In genomic region chr17:70321976-70322375, GRCm38 (mm10) we compare ENCODE assay signal across 26 mouse cellular contexts.
DNase-seq lines count a peak whose midpoint lies in the region; ATAC-seq lines count a peak whose summit lies in the region.
"Had no signal": no experiment of that assay in that cellular context is flagged by ENCODE, and none has a peak within 500 bp of the region (broad histone marks: within the 10 kb centered on the region; RNA-seq: fewer than 3 reads in every experiment).

No protein-coding gene starts in this region.

- no peak overlapping the region for H3K27ac ChIP-seq in forebrain, embryonic 11.5 days (ENCODE audit: low read depth, low read length)
- H3K27ac ChIP-seq: embryonic facial prominence, embryonic 12.5 days; embryonic facial prominence, embryonic 15.5 days; forebrain, embryonic 12.5 days; forebrain, embryonic 15.5 days; heart, embryonic 15.5 days; hindbrain, embryonic 10.5 days; hindbrain, embryonic 13.5 days; intestine, embryonic 15.5 days had no signal

- intact Hi-C loops in left cerebral cortex, postnatal 4 days (cut with DNase I) = no loop called here
- intact Hi-C loops in left cerebral cortex, postnatal 36 days (cut with DNase I) = no loop called here

- H3K4me3 ChIP-seq in forebrain, embryonic 11.5 days (ENCODE audit: low read depth, low read length) = no peak overlapping the region
- H3K4me3 ChIP-seq: embryonic facial prominence, embryonic 12.5 days; embryonic facial prominence, embryonic 15.5 days; forebrain, embryonic 12.5 days; forebrain, embryonic 15.5 days; heart, embryonic 12.5 days; heart, embryonic 15.5 days; hindbrain, embryonic 10.5 days; hindbrain, embryonic 13.5 days; intestine, embryonic 15.5 days had no signal

- H3K9ac ChIP-seq in forebrain, embryonic 11.5 days (ENCODE audit: low read length) = no peak overlapping the region
- H3K9ac ChIP-seq: embryonic facial prominence, embryonic 12.5 days; embryonic facial prominence, embryonic 15.5 days; forebrain, embryonic 12.5 days; forebrain, embryonic 15.5 days; heart, embryonic 12.5 days; heart, embryonic 15.5 days; hindbrain, embryonic 13.5 days; intestine, embryonic 15.5 days had no signal

- DNase-seq in cerebellum, adult 11-12 months = peak; percentile 34
- peak; percentile 29 for DNase-seq in cerebellum, adult 9-11 months
- DNase-seq in cerebellum, postnatal 4 days (ENCODE audit: low spot score in 2 of 2) = no peak
- peak; percentile 42 for DNase-seq in left cerebral cortex, postnatal 4 days
- no peak for DNase-seq in left cerebral cortex, postnatal 36 days (ENCODE audit: low spot score in 2 of 2)
- no peak for DNase-seq in forebrain, embryonic 11.5 days (ENCODE audit: low spot score)
- DNase-seq in natural killer cell, adult 2 months (ENCODE audit: low spot score in 2 of 2) = no peak
- DNase-seq: adrenal gland, adult 8-10 months; adrenal gland, postnatal 25 days; gastrocnemius, postnatal 25 days; heart, adult 18-20 months; heart, postnatal 10 days; heart, postnatal 36 days; kidney, adult 11 months had no signal

- no peaks in the 10 kb centered on the region for H3K27me3 ChIP-seq in forebrain, embryonic 11.5 days (ENCODE audit: control insufficient read depth, insufficient read depth, low read length)
- H3K27me3 ChIP-seq: embryonic facial prominence, embryonic 12.5 days; embryonic facial prominence, embryonic 15.5 days; forebrain, embryonic 12.5 days; forebrain, embryonic 15.5 days; heart, embryonic 12.5 days; heart, embryonic 15.5 days; hindbrain, embryonic 13.5 days; intestine, embryonic 15.5 days had no signal

- WGBS in forebrain, embryonic 11.5 days = 94% methylated on average over 6 of the region's 6 CpGs

- no peak for ATAC-seq in cerebellum, adult (ENCODE audit: insufficient number of reproducible peaks, low FRiP score, low TSS enrichment)
- no peak for ATAC-seq in forebrain, embryonic 11.5 days (replicated peaks; ENCODE audit: low FRiP score)
- ATAC-seq: activated CD4-positive, CD25-positive, alpha-beta regulatory T cell, adult 4 months; forebrain, embryonic 15.5 days; hindbrain, embryonic 16.5 days; intestine, embryonic 15.5 days had no signal

- H3K4me2 ChIP-seq in forebrain, embryonic 11.5 days (ENCODE audit: low read depth, low read length, severe bottlenecking) = no peak overlapping the region
- H3K4me2 ChIP-seq: embryonic facial prominence, embryonic 12.5 days; embryonic facial prominence, embryonic 15.5 days; forebrain, embryonic 12.5 days; forebrain, embryonic 15.5 days; heart, embryonic 12.5 days; heart, embryonic 15.5 days; hindbrain, embryonic 13.5 days; intestine, embryonic 15.5 days had no signal

- no peaks in the 10 kb centered on the region for H3K9me3 ChIP-seq in forebrain, embryonic 11.5 days (ENCODE audit: control insufficient read depth, low read length)
- H3K9me3 ChIP-seq: embryonic facial prominence, embryonic 12.5 days; embryonic facial prominence, embryonic 15.5 days; forebrain, embryonic 12.5 days; forebrain, embryonic 15.5 days; heart, embryonic 12.5 days; heart, embryonic 15.5 days; hindbrain, embryonic 10.5 days; hindbrain, embryonic 13.5 days; intestine, embryonic 15.5 days had no signal

- no peaks in the 10 kb centered on the region for H3K36me3 ChIP-seq in forebrain, embryonic 11.5 days (ENCODE audit: control insufficient read depth, insufficient read depth, low read length)
- H3K36me3 ChIP-seq: embryonic facial prominence, embryonic 12.5 days; embryonic facial prominence, embryonic 15.5 days; forebrain, embryonic 12.5 days; forebrain, embryonic 15.5 days; heart, embryonic 12.5 days; heart, embryonic 15.5 days; hindbrain, embryonic 10.5 days; hindbrain, embryonic 13.5 days; intestine, embryonic 15.5 days had no signal

- H3K4me1 ChIP-seq in forebrain, embryonic 11.5 days (replicated peaks; ENCODE audit: control insufficient read depth, insufficient read depth, low read length) = no peaks in the 10 kb centered on the region
- H3K4me1 ChIP-seq: embryonic facial prominence, embryonic 12.5 days; embryonic facial prominence, embryonic 15.5 days; forebrain, embryonic 12.5 days; forebrain, embryonic 15.5 days; heart, embryonic 12.5 days; heart, embryonic 15.5 days; hindbrain, embryonic 10.5 days; hindbrain, embryonic 13.5 days; intestine, embryonic 15.5 days had no signal

Comparison
In these comparisons a context has a peak if more than half of its experiments do, and no peak if none do; other contexts are left out.
1. DNase-seq: peak in cerebellum, adult 11-12 months (single experiment), cerebellum, adult 9-11 months (single experiment) and left cerebral cortex, postnatal 4 days (single experiment); none in cerebellum, postnatal 4 days (0 of 2), left cerebral cortex, postnatal 36 days (0 of 2), forebrain, embryonic 11.5 days (single experiment) and natural killer cell, adult 2 months (0 of 2).